Mouse (Mus musculus) ES-Bruce4 (cell line): ENCODE data around the gene Reg4. TPM values are rescaled to one million over a fixed set of nuclear protein-coding genes. Genes with fewer than 3 reads are reported as not detected.

Experiments
- H3K27ac ChIP-seq: 2 replicates; pipeline ENCODE4 v1.5.1; 2012; ENCODE audit warnings: low read length, inconsistent platforms; ENCODE audit not compliant: insufficient read depth
- H3K27me3 ChIP-seq: 2 replicates; pipeline ENCODE4 v1.6.1; 2012; ENCODE audit warnings: mild to moderate bottlenecking, low read length, inconsistent platforms; ENCODE audit not compliant: control insufficient read depth, poor library complexity, insufficient read depth, severe bottlenecking
- H3K36me3 ChIP-seq: 2 replicates; pipeline ENCODE4 v1.6.1; 2012; ENCODE audit warnings: inconsistent platforms, mild to moderate bottlenecking, low read length, moderate library complexity; ENCODE audit not compliant: control insufficient read depth, poor library complexity, insufficient read depth, severe bottlenecking
- H3K4me1 ChIP-seq: one replicate; pipeline ENCODE4 v1.8.1; 2011; ENCODE audit warnings: low read length; ENCODE audit not compliant: control insufficient read depth, insufficient read depth
- H3K4me3 ChIP-seq: 2 replicates; pipeline ENCODE4 v1.5.1; 2011; ENCODE audit warnings: low read depth, mild to moderate bottlenecking, low read length
- H3K9ac ChIP-seq: 2 replicates; pipeline ENCODE4 v1.6.1; 2012; ENCODE audit warnings: low read depth, mild to moderate bottlenecking, inconsistent platforms; ENCODE audit not compliant: poor library complexity, severe bottlenecking
- H3K9me3 ChIP-seq: replicated peaks from 2 replicates; pipeline ENCODE4 v1.6.1; 2012; ENCODE audit warnings: mild to moderate bottlenecking, low read length, inconsistent platforms; ENCODE audit not compliant: control insufficient read depth, poor library complexity, insufficient read depth, severe bottlenecking
- CTCF ChIP-seq: IDR thresholded peaks from one replicate; pipeline ENCODE4 v1.8.1; 2011; ENCODE audit warnings: low read depth, low read length
- EP300 ChIP-seq: IDR thresholded peaks from 2 replicates; pipeline ENCODE4 v1.6.1; 2011; ENCODE audit warnings: low read depth, low read length; ENCODE audit not compliant: insufficient read depth
- POLR2A ChIP-seq: IDR thresholded peaks from one replicate; pipeline ENCODE4 v1.8.1; 2011; ENCODE audit warnings: low read length; ENCODE audit not compliant: insufficient read depth
- polyA plus RNA-seq: library from polyadenylated mRNA; stranded (reverse); fragments of >200 nt; gene quantifications from 2 replicates; pipeline ENCODE4 v1.2.4, GENCODE M21; 2011; ENCODE audit warnings: low read depth; ENCODE audit not compliant: missing spikeins, insufficient read depth, insufficient read length

The Reg4 gene
- polyA plus RNA-seq, 1 experiment = not detected

- Histone ChIP-seq H3K9ac (no peak overlapping the region), H3K9me3 (peaks cover 16% of the 10 kb centered on the region; the same call in 1 of the 2 replicates), H3K27me3 (no peaks in the 10 kb centered on the region), H3K4me3 (no peak overlapping the region), H3K27ac (no peak overlapping the region), H3K36me3 (no peaks in the 10 kb centered on the region), H3K4me1 (no peaks in the 10 kb centered on the region)
- TF ChIP-seq POLR2A (no peak), EP300 (no peak)
Measured at GRCm38 (mm10) chr3:98254059-98254458, 32.1 kb downstream of the Reg4 start.

DNA sequence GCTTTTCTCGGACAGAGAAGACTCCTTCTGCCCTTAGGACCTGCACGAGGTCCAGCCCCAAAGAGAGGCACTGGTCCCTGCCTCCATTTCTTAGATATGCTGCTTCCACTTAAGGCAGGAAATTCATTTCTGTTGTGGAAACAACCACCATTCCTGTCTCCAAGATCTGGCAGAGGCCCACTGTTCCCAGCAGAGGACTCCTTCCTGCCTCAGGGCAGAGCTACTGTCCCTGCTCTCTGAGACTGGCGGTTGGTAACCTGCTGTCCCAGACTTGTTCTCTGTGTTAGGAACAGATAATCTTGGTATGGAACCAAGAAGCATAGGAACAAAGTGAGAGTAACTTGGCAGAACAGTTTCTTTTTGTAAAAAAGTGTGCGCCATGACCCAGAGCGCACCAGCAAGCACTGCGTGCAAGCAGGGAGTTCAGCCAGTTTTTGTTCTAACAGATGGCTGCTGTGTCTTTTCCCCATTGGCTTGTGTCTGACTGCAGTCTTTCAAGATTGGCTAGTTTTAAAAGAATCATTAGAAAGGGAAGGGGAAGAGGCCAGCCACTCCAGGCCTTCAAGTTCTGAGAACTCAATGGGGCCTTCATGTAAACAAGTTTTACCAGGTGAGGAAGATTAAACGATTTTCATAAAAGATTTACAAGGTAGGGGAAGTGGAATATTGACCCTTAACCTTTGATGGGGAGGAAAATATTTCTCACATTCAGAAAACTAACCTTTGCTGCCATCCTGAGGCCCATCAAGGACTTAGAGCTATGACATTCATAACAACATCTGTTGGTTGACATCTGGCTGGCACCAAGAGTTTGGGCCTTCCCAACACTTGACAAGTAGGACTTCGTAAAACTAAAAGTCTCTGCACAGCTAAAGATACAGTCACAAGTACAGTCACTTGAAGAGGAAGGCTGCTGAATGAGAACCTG is 33.0 kb downstream of the Reg4 start:
- no peak overlapping the region for H3K4me3 ChIP-seq
- no peak overlapping the region for H3K9ac ChIP-seq
- no peaks in the 10 kb centered on the region for H3K4me1 ChIP-seq
- no peak overlapping the region for H3K27ac ChIP-seq
- TF ChIP-seq POLR2A (no peak), EP300 (no peak), CTCF (no peak)
- H3K9me3 ChIP-seq = peaks cover 16% of the 10 kb centered on the region; the same call in 1 of the 2 replicates
- H3K27me3 ChIP-seq = no peaks in the 10 kb centered on the region
- H3K36me3 ChIP-seq = no peaks in the 10 kb centered on the region

- peaks cover 11% of the 10 kb centered on the region; the same call in 1 of the 2 replicates for H3K9me3 ChIP-seq
Measured at GRCm38 (mm10) chr3:98258723-98259122, 36.8 kb downstream of the Reg4 start.

DNA sequence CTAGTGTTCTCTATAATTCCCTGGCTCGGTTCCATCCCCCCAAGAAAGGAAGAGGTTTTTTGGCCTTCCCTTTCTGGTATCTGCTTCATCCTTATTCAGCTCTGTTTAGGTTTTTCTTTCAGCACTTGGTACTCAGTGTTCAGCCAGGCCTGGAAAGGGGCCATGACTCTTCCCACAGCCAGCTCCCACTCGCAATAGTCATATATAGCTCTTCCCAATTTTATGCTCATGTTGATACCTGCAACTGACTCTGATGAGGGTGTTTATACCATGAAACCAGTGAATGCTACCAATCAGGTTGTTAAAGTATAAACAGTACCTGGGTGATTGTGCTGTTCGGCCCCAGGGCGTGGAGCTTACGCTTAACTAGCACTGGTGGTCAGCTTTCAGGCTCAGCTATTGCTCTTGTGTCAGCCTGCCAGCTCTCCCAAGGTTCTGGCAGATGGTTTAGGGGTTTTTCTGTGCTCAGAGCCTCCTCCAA is 37.4 kb downstream of the Reg4 start:
- H3K36me3 ChIP-seq = no peaks in the 10 kb centered on the region
- TF ChIP-seq EP300 = no peak
- no peak for TF ChIP-seq CTCF
- H3K9ac ChIP-seq = no peak overlapping the region
- H3K4me3 ChIP-seq = no peak overlapping the region
- H3K9me3 ChIP-seq = peaks cover 7% of the 10 kb centered on the region; the same call in 1 of the 2 replicates
- no peaks in the 10 kb centered on the region for H3K27me3 ChIP-seq
- H3K4me1 ChIP-seq = no peaks in the 10 kb centered on the region
- H3K27ac ChIP-seq = no peak overlapping the region

More at GRCm38 (mm10) chr3:98258723-98259122, 36.8 kb downstream of the Reg4 start:
- H3K4me1 ChIP-seq = no peaks in the 10 kb centered on the region
- no peaks in the 10 kb centered on the region for H3K27me3 ChIP-seq
- no peak for TF ChIP-seq CTCF
- TF ChIP-seq POLR2A = no peak
- TF ChIP-seq EP300 = no peak
- H3K9ac ChIP-seq = no peak overlapping the region
- H3K27ac ChIP-seq = no peak overlapping the region
- no peak overlapping the region for H3K4me3 ChIP-seq
- no peaks in the 10 kb centered on the region for H3K36me3 ChIP-seq

GRCm38 (mm10) chr3:98260534-98260933 is 38.6 kb downstream of the Reg4 start:
- Histone ChIP-seq H3K4me3 (no peak overlapping the region), H3K4me1 (no peaks in the 10 kb centered on the region)

DNA sequence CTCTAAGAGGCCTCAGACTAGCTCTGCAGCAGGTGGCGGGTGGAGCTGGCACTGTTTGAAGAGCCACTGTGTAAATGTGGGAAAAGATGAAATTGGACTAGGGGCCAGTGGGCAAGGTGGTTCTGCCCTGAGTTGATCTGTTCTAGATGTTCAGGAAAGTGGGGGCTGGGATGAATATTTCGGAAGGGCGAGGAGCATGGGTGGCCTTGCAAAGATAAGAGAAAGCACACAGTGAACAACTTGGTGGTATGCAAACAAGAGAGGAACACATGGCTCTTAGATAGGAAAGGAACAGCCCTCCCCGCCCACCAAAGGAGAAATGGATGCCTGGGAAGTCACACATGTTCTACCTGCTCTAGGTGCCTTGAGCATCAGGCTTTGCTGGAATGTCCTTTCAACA is 39.5 kb downstream of the Reg4 start:
- Histone ChIP-seq H3K9me3 (peaks cover 2% of the 10 kb centered on the region; the same call in 1 of the 2 replicates), H3K36me3 (no peaks in the 10 kb centered on the region), H3K27ac (no peak overlapping the region), H3K4me3 (no peak overlapping the region), H3K27me3 (no peaks in the 10 kb centered on the region), H3K4me1 (no peaks in the 10 kb centered on the region), H3K9ac (no peak overlapping the region)
- TF ChIP-seq EP300 (no peak), POLR2A (no peak), CTCF (no peak)

More at GRCm38 (mm10) chr3:98260534-98260933, 38.6 kb downstream of the Reg4 start:
- H3K36me3 ChIP-seq = no peaks in the 10 kb centered on the region
- no peak for TF ChIP-seq POLR2A
- no peak for TF ChIP-seq CTCF
- no peak for TF ChIP-seq EP300
- H3K27me3 ChIP-seq = no peaks in the 10 kb centered on the region
- no peak overlapping the region for H3K9ac ChIP-seq
- H3K27ac ChIP-seq = no peak overlapping the region
- peaks cover 7% of the 10 kb centered on the region; the same call in 1 of the 2 replicates for H3K9me3 ChIP-seq
